ENCODE assay signal across 8 mouse cellular contexts in the genomic region with DNA sequence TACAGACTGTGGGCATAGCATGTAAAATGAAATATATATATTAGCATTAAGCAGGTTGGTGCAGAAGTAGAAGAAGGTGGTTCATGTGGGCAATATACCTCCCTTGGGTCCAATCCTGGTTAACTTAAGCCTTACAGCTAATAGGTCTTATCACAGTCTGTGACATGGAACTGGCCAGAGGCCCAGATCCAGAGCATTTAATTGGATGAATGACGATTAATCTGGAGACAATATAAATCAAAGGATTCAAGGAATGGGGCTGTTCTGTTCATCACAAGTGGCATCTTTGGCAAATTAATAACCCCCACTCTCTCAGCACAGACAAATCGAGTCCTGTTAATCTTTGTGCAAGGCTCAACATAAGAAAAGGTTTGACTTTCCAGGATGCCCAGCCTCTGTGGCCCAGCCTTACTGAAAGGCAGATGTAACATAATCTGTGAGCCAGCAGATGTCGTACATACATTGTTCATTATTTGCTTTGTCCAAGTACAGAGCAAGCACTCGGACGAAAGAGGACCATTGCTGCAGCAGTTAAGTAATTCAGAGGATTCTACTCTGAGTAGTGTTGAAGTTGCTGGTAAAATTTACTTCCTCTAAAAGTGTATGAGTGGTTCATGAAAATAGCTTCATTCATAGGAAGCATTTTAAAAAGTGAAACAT.
A peak's percentile ranks its signal among the peaks of the same experiment; 100 is the strongest.
DNase-seq lines count a peak whose midpoint lies in the region; ATAC-seq and TF ChIP-seq lines count a peak whose summit lies in the region.

No protein-coding gene starts in this region.

- H3K9ac ChIP-seq in hindbrain, embryonic 11.5 days (ENCODE audit: low read depth, low read length) = no peak overlapping the region
- no peak overlapping the region for H3K9ac ChIP-seq in hindbrain, postnatal 0 days (replicated peaks; ENCODE audit: low read length)
- no peak overlapping the region for H3K9ac ChIP-seq in neural tube, embryonic 14.5 days (replicated peaks; ENCODE audit: low read depth, low read length)

- no peaks in the 10 kb centered on the region for H3K9me3 ChIP-seq in hindbrain, embryonic 11.5 days (ENCODE audit: control insufficient read depth, low read length)
- H3K9me3 ChIP-seq in hindbrain, embryonic 10.5 days = no peaks in the 10 kb centered on the region
- H3K9me3 ChIP-seq in hindbrain, postnatal 0 days (ENCODE audit: low read length) = no peaks in the 10 kb centered on the region
- H3K9me3 ChIP-seq in neural tube, embryonic 14.5 days (ENCODE audit: control insufficient read depth, low read length) = no peaks in the 10 kb centered on the region

- ATAC-seq in hindbrain, embryonic 11.5 days (ENCODE audit: low FRiP score) = peak; percentile 54; the same call in 1 of the 2 replicates
- ATAC-seq in hindbrain, postnatal 0 days = peak; percentile 83
- ATAC-seq in neural tube, embryonic 14.5 days (ENCODE audit: low read depth) = peak; percentile 82

- H3K36me3 ChIP-seq in hindbrain, embryonic 11.5 days (ENCODE audit: control insufficient read depth, insufficient read depth, low read length) = no peaks in the 10 kb centered on the region
- no peaks in the 10 kb centered on the region for H3K36me3 ChIP-seq in hindbrain, embryonic 10.5 days
- no peaks in the 10 kb centered on the region for H3K36me3 ChIP-seq in hindbrain, postnatal 0 days (ENCODE audit: insufficient read depth, low read length)
- no peaks in the 10 kb centered on the region for H3K36me3 ChIP-seq in neural tube, embryonic 14.5 days (ENCODE audit: control insufficient read depth, insufficient read depth, low read length)

- H3K27me3 ChIP-seq in hindbrain, embryonic 11.5 days (ENCODE audit: control insufficient read depth, insufficient read depth, low read length) = no peaks in the 10 kb centered on the region
- no peaks in the 10 kb centered on the region for H3K27me3 ChIP-seq in hindbrain, embryonic 10.5 days (ENCODE audit: insufficient read depth, poor library complexity, severe bottlenecking)
- no peaks in the 10 kb centered on the region for H3K27me3 ChIP-seq in hindbrain, postnatal 0 days (ENCODE audit: insufficient read depth, low read length)
- H3K27me3 ChIP-seq in neural tube, embryonic 14.5 days (ENCODE audit: control insufficient read depth, insufficient read depth, low read length) = no peaks in the 10 kb centered on the region

- peak; percentile 63 for TF ChIP-seq CTCF in hindbrain, postnatal 0 days (IDR thresholded peaks at IDR 0.05; ENCODE audit: low read depth)

- DNase-seq in hindbrain, embryonic 11.5 days (ENCODE audit: low spot score) = peak; percentile 10
- no peak for DNase-seq in hindbrain, embryonic 10.5 days (ENCODE audit: low spot score)
- peak; percentile 2 for DNase-seq in ES-CJ7 (ENCODE audit: low read depth, low spot score)
- DNase-seq in cerebellum, postnatal 14 days = peak; percentile 27 to 56
- peak; percentile 71 for DNase-seq in hindbrain, postnatal 0 days (ENCODE audit: low spot score)
- DNase-seq in spleen, adult 12 weeks (ENCODE audit: low spot score) = no peak
- DNase-seq in urinary bladder, postnatal 4 days (ENCODE audit: low spot score in 2 of 2) = no peak

- no peak overlapping the region for H3K4me2 ChIP-seq in hindbrain, embryonic 11.5 days (replicated peaks; ENCODE audit: low read depth, low read length)
- H3K4me2 ChIP-seq in hindbrain, postnatal 0 days (ENCODE audit: low read depth, low read length) = no peak overlapping the region
- no peak overlapping the region for H3K4me2 ChIP-seq in neural tube, embryonic 14.5 days (ENCODE audit: low read depth, low read length)

- H3K4me1 ChIP-seq in hindbrain, embryonic 11.5 days (replicated peaks; ENCODE audit: control insufficient read depth, insufficient read depth, low read length) = no peaks in the 10 kb centered on the region
- H3K4me1 ChIP-seq in hindbrain, embryonic 10.5 days (replicated peaks) = no peaks in the 10 kb centered on the region
- no peaks in the 10 kb centered on the region for H3K4me1 ChIP-seq in hindbrain, postnatal 0 days (ENCODE audit: insufficient read depth, low read length)
- H3K4me1 ChIP-seq in neural tube, embryonic 14.5 days (ENCODE audit: control insufficient read depth, insufficient read depth, low read length) = no peaks in the 10 kb centered on the region

- no peak overlapping the region for H3K27ac ChIP-seq in hindbrain, embryonic 11.5 days (ENCODE audit: low read depth, low read length)
- H3K27ac ChIP-seq in hindbrain, embryonic 10.5 days = no peak overlapping the region
- H3K27ac ChIP-seq in hindbrain, postnatal 0 days = no peak overlapping the region
- H3K27ac ChIP-seq in neural tube, embryonic 14.5 days (ENCODE audit: low read depth, low read length) = no peak overlapping the region

- WGBS in hindbrain, embryonic 11.5 days = 70% methylated on average over 5 of the region's 5 CpGs
- 70% methylated on average over 5 of the region's 5 CpGs for WGBS in hindbrain, embryonic 10.5 days
- 30% methylated on average over 5 of the region's 5 CpGs for WGBS in hindbrain, postnatal 0 days
- 39% methylated on average over 5 of the region's 5 CpGs for WGBS in neural tube, embryonic 14.5 days

- no peak overlapping the region for H3K4me3 ChIP-seq in hindbrain, embryonic 11.5 days (ENCODE audit: low read depth, low read length)
- H3K4me3 ChIP-seq in hindbrain, embryonic 10.5 days = no peak overlapping the region
- no peak overlapping the region for H3K4me3 ChIP-seq in hindbrain, postnatal 0 days (ENCODE audit: low read length)
- no peak overlapping the region for H3K4me3 ChIP-seq in neural tube, embryonic 14.5 days (ENCODE audit: low read depth, low read length)

Comparison
In these comparisons a context has a peak if more than half of its experiments do, and no peak if none do; other contexts are left out.
1. DNase-seq: peak in hindbrain, embryonic 11.5 days (single experiment), ES-CJ7 (single experiment), cerebellum, postnatal 14 days (2 of 2) and hindbrain, postnatal 0 days (single experiment); none in hindbrain, embryonic 10.5 days (single experiment), spleen, adult 12 weeks (single experiment) and urinary bladder, postnatal 4 days (0 of 2).
2. Peak in every context shown above with its lines, with median percentiles within 50 percentile points of each other: ATAC-seq.